Mouse (Mus musculus) liver, embryonic 15.5 days (tissue): ENCODE measurements at regions not wholly inside any gene's neighbourhood (a gene's known extent, or its start where the extent isn't known, plus 50 kb on each side); places are given as distances from the start of the nearest gene placed in this dataset.

Experiments used
- ATAC-seq: fragments of 200-750 bp; cut with Nextera tagmentation; 2 replicates; pipeline ENCODE4 v1.8.0; 2017; ENCODE audit warnings: moderate number of reproducible peaks, mild to moderate bottlenecking, moderate library complexity; ENCODE audit not compliant: insufficient read depth
- H3K27ac ChIP-seq: fragments of 300-500 bp; sonication (generic); replicated peaks from 2 replicates; pipeline ENCODE4 v1.5.1; 2015; ENCODE audit warnings: mild to moderate bottlenecking, inconsistent platforms
- H3K27me3 ChIP-seq: fragments of 300-500 bp; sonication (generic); 2 replicates; pipeline ENCODE4 v1.6.1; 2015; ENCODE audit warnings: mild to moderate bottlenecking, inconsistent platforms
- H3K36me3 ChIP-seq: fragments of 300-500 bp; sonication (generic); replicated peaks from 2 replicates; pipeline ENCODE4 v1.6.1; 2015; ENCODE audit warnings: moderate library complexity, mild to moderate bottlenecking, inconsistent platforms
- H3K4me1 ChIP-seq: fragments of 300-500 bp; sonication (generic); replicated peaks from 2 replicates; pipeline ENCODE4 v1.6.1; 2015; ENCODE audit warnings: inconsistent platforms
- H3K4me2 ChIP-seq: fragments of 300-500 bp; sonication (generic); 2 replicates; pipeline ENCODE4 v1.6.1; 2015; ENCODE audit warnings: moderate library complexity, mild to moderate bottlenecking, inconsistent platforms
- H3K4me3 ChIP-seq: fragments of 300-500 bp; sonication (generic); replicated peaks from 2 replicates; pipeline ENCODE4 v1.5.1; 2015; ENCODE audit warnings: mild to moderate bottlenecking, inconsistent platforms
- H3K9ac ChIP-seq: fragments of 300-500 bp; sonication (generic); 2 replicates; pipeline ENCODE4 v1.6.1; 2015; ENCODE audit warnings: moderate library complexity, mild to moderate bottlenecking, inconsistent platforms
- H3K9me3 ChIP-seq: fragments of 300-500 bp; sonication (generic); replicated peaks from 2 replicates; pipeline ENCODE4 v1.6.1; 2016; ENCODE audit warnings: inconsistent platforms
- WGBS: fragments of 180-500 bp; shearing (Covaris S2); methylation state at CpG from one replicate; pipeline ENCODE4 v1.1.7; 2015; ENCODE audit warnings: mixed read lengths; ENCODE audit not compliant: insufficient replicate concordance; 5-methylcytosine and 5-hydroxymethylcytosine counted together

- Histone ChIP-seq H3K9me3 (no peaks in the 10 kb centered on the region), H3K4me2 (no peak overlapping the region), H3K27me3 (no peaks in the 10 kb centered on the region), H3K4me3 (no peak overlapping the region), H3K4me1 (peaks cover 2% of the 10 kb centered on the region; the same call in 1 of the 2 replicates), H3K36me3 (no peaks in the 10 kb centered on the region), H3K27ac (no peak overlapping the region), H3K9ac (no peak overlapping the region)
- peak; percentile 69 for ATAC-seq
Measured at GRCm38 (mm10) chr17:4380873-4381272, 613.3 kb upstream of the Arid1b start.

GRCm38 (mm10) chr17:4381896-4382685 is 612.0 kb upstream of the Arid1b start:
- Histone ChIP-seq H3K27ac (no peak overlapping the region), H3K36me3 (no peaks in the 10 kb centered on the region), H3K9ac (no peak overlapping the region), H3K4me2 (no peak overlapping the region), H3K4me1 (peaks cover 2% of the 10 kb centered on the region; the same call in 1 of the 2 replicates), H3K9me3 (no peaks in the 10 kb centered on the region), H3K27me3 (no peaks in the 10 kb centered on the region), H3K4me3 (no peak overlapping the region)
- 67% methylated on average over 13 of the region's 13 CpGs for WGBS
- no peak for ATAC-seq

DNA sequence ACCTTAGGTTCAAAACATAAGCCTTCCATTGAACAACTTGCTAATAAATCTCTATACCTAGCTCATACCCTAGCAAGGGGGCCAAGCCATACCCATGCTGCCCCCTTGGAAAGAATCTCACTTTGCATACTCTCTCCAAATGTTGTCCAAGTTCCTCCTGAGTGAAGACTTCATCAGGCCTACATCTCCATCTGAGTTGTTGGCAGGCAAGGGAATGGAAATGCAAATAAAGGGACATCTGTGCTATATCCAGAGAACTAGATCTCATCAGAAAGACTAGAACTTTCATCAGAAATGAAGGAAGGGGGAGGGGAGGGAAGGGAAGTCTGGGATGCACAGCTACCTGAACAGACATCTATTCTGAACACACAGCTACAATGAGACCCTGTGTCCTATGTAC is 611.4 kb upstream of the Arid1b start:
- H3K36me3 ChIP-seq = no peaks in the 10 kb centered on the region
- ATAC-seq = no peak
- H3K9ac ChIP-seq = no peak overlapping the region
- H3K27me3 ChIP-seq = no peaks in the 10 kb centered on the region
- H3K4me3 ChIP-seq = no peak overlapping the region
- H3K4me1 ChIP-seq = peaks cover 2% of the 10 kb centered on the region; the same call in 1 of the 2 replicates
- no peak overlapping the region for H3K4me2 ChIP-seq
- no peaks in the 10 kb centered on the region for H3K9me3 ChIP-seq
- H3K27ac ChIP-seq = no peak overlapping the region

DNA sequence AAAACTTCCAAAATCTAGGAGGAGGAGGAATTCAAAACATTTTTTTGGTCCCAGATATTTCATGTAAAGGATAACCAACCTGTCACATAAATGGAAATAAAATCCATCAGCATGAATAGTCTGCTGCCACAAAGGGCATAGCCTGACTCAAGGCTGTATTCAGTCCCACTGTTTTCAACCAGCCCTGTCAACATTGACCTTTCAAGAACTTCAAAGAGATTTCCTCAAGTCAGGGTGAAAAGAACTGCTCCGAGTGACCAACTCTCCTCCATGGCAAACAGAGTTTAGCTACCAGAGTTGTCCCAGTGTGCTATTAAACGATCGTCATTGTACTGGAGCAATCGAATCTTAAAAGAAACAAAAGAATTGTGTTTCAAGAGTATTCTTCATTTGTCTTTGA is 606.5 kb upstream of the Arid1b start:
- no peak overlapping the region for H3K9ac ChIP-seq
- no peak overlapping the region for H3K27ac ChIP-seq
- no peaks in the 10 kb centered on the region for H3K4me1 ChIP-seq
- no peaks in the 10 kb centered on the region for H3K9me3 ChIP-seq
- no peak overlapping the region for H3K4me2 ChIP-seq
- H3K4me3 ChIP-seq = no peak overlapping the region
- ATAC-seq = no peak
- H3K36me3 ChIP-seq = no peaks in the 10 kb centered on the region
- H3K27me3 ChIP-seq = no peaks in the 10 kb centered on the region
- WGBS = 66% methylated on average over 4 of the region's 4 CpGs

DNA sequence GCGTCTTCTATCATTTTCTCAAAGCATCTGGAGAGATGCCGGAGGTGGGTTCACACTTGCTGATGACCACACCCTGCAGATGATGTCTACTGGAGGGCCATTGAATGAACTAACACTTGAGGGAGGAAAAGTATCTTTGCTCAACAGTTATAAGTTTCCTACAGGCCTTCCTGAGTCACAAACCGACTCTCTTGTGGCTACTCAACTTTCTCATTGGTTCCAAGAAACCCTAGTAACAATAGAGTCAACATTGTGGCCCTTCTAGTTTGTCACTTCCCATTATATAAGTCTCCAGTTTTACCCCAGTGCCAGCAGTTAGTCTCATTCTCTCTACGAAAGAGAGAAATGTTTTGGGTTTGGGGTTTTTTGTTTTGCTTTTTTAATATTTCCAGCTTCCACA is 604.1 kb upstream of the Arid1b start:
- no peak for ATAC-seq
- Histone ChIP-seq H3K27ac (no peak overlapping the region), H3K9ac (no peak overlapping the region), H3K27me3 (no peaks in the 10 kb centered on the region), H3K4me3 (no peak overlapping the region), H3K9me3 (no peaks in the 10 kb centered on the region), H3K4me1 (no peaks in the 10 kb centered on the region), H3K4me2 (no peak overlapping the region), H3K36me3 (no peaks in the 10 kb centered on the region)
- WGBS = 49% methylated on average over 4 of the region's 4 CpGs

DNA sequence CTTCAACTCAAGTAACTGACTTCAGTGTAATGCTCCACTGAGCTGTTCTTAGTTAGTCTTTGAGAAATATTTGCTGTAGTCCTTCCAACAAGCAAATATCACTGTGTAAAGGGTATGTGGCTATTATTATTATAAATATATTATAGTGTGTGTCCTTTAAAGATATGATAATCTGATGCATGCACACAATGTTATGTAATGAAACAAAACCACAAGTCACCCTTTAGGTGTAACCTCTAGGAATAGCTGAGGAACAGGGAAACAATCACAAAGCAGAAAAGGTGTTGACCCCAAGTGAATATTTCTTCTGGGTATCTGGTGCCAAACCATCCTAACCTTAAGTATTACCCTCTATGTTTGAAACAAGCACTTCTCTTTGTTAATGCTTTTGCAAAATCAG is 603.6 kb upstream of the Arid1b start:
- H3K9ac ChIP-seq = no peak overlapping the region
- H3K9me3 ChIP-seq = no peaks in the 10 kb centered on the region
- no peak overlapping the region for H3K27ac ChIP-seq
- no peaks in the 10 kb centered on the region for H3K4me1 ChIP-seq
- no peak overlapping the region for H3K4me3 ChIP-seq
- no peaks in the 10 kb centered on the region for H3K27me3 ChIP-seq
- no peak for ATAC-seq
- H3K4me2 ChIP-seq = no peak overlapping the region
- no peaks in the 10 kb centered on the region for H3K36me3 ChIP-seq

GRCm38 (mm10) chr17:4391210-4391609 is 602.9 kb upstream of the Arid1b start:
- no peak overlapping the region for H3K4me3 ChIP-seq
- H3K27me3 ChIP-seq = no peaks in the 10 kb centered on the region
- H3K36me3 ChIP-seq = no peaks in the 10 kb centered on the region
- 70% methylated on average over 1 of the region's 1 CpGs for WGBS
- H3K4me2 ChIP-seq = no peak overlapping the region
- ATAC-seq = no peak
- no peaks in the 10 kb centered on the region for H3K4me1 ChIP-seq
- no peaks in the 10 kb centered on the region for H3K9me3 ChIP-seq
- no peak overlapping the region for H3K9ac ChIP-seq
- no peak overlapping the region for H3K27ac ChIP-seq

GRCm38 (mm10) chr17:4396119-4396518 is 598.0 kb upstream of the Arid1b start:
- WGBS = 17% methylated on average over 5 of the region's 5 CpGs
- no peaks in the 10 kb centered on the region for H3K36me3 ChIP-seq
- no peaks in the 10 kb centered on the region for H3K9me3 ChIP-seq
- no peaks in the 10 kb centered on the region for H3K27me3 ChIP-seq
- no peak overlapping the region for H3K9ac ChIP-seq
- H3K27ac ChIP-seq = no peak overlapping the region
- H3K4me2 ChIP-seq = no peak overlapping the region
- ATAC-seq = no peak
- H3K4me1 ChIP-seq = no peaks in the 10 kb centered on the region
- no peak overlapping the region for H3K4me3 ChIP-seq

GRCm38 (mm10) chr17:4417686-4418085 is 576.4 kb upstream of the Arid1b start:
- Histone ChIP-seq H3K27me3 (no peaks in the 10 kb centered on the region), H3K4me2 (no peak overlapping the region), H3K4me1 (no peaks in the 10 kb centered on the region), H3K27ac (no peak overlapping the region), H3K9ac (no peak overlapping the region), H3K9me3 (no peaks in the 10 kb centered on the region), H3K36me3 (no peaks in the 10 kb centered on the region), H3K4me3 (no peak overlapping the region)
- WGBS = 59% methylated on average over 5 of the region's 5 CpGs
- no peak for ATAC-seq

GRCm38 (mm10) chr17:4424451-4425168 is 569.5 kb upstream of the Arid1b start:
- no peaks in the 10 kb centered on the region for H3K36me3 ChIP-seq
- no peak overlapping the region for H3K9ac ChIP-seq
- H3K27ac ChIP-seq = no peak overlapping the region
- ATAC-seq = no peak
- no peak overlapping the region for H3K4me3 ChIP-seq
- no peaks in the 10 kb centered on the region for H3K4me1 ChIP-seq
- H3K27me3 ChIP-seq = no peaks in the 10 kb centered on the region
- WGBS = 40% methylated on average over 6 of the region's 6 CpGs
- no peaks in the 10 kb centered on the region for H3K9me3 ChIP-seq
- H3K4me2 ChIP-seq = no peak overlapping the region

DNA sequence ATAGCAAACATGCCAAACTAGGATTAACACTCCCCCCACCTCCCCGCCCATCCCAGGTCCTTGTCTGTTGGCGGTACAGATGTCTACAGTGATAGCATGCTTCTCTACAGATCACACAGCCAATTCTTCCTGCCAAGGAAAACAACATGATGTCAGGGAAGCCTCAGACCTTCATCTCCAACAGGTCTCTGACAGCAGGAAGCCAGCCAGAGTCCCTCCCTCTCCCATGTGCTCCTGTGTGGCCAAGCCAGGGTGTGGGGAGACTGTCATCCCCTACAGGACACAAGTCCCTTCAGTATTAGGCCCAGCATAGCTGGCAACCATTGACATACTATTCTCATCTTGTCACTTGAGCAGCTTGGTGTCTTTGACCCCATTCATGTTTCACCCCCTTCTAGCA is 568.8 kb upstream of the Arid1b start:
- 24% methylated on average over 2 of the region's 2 CpGs for WGBS
- H3K27me3 ChIP-seq = no peaks in the 10 kb centered on the region
- H3K9ac ChIP-seq = no peak overlapping the region
- H3K9me3 ChIP-seq = no peaks in the 10 kb centered on the region
- ATAC-seq = no peak
- no peak overlapping the region for H3K4me2 ChIP-seq
- H3K4me3 ChIP-seq = no peak overlapping the region
- H3K4me1 ChIP-seq = no peaks in the 10 kb centered on the region
- no peaks in the 10 kb centered on the region for H3K36me3 ChIP-seq
- H3K27ac ChIP-seq = no peak overlapping the region

DNA sequence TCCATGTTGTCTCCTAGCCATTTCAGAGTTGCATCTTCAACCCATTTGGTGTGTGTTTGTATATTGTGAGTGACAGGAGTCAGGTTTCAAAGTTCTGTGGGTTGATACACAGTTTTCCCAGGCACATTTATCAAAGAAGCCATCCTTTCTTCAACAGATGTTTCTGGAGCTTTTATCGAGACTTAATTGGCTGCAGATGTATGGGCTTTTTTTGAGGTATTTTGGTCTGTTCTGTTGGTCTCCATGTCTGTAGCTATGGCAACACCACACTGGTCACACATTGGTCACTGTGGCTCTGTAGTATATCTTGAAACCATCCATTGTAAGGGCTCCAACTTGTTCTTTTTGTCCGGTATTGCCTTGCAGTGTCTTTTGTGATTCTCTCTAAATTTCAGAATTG is 565.1 kb upstream of the Arid1b start:
- no peaks in the 10 kb centered on the region for H3K9me3 ChIP-seq
- H3K27me3 ChIP-seq = no peaks in the 10 kb centered on the region
- no peak overlapping the region for H3K4me2 ChIP-seq
- H3K9ac ChIP-seq = no peak overlapping the region
- no peak for ATAC-seq
- H3K36me3 ChIP-seq = no peaks in the 10 kb centered on the region
- H3K4me1 ChIP-seq = no peaks in the 10 kb centered on the region
- no peak overlapping the region for H3K27ac ChIP-seq
- 59% methylated on average over 2 of the region's 2 CpGs for WGBS
- no peak overlapping the region for H3K4me3 ChIP-seq
